Mouse (Mus musculus): Measurements from ENCODE around the gene Gm11541. TPM values are rescaled to one million over a fixed set of nuclear protein-coding genes. Genes with fewer than 3 reads are reported as not detected.

The Gm11541 gene
- total and polyA plus RNA-seq, 2 experiments from 2014 or later = 0.11 TPM; not detected in 1

DNA sequence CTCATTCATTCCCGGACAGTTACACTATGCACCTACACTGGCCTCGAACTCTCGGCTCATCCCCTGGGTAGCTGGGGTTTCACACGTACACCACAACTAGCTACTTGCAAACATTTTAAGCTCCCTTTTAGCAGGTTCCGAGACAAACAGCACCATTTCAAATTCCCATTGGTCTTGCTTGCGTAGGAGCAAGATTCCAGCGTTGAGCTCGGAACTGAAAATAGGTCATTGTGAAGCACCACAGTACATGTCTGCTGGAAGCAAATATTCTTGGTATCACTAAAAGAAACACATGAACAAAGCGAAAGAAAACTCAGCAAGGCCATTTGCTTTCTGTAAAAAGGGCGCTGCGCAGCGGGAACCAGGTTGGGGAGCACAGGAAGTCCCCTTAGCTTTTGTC, 26.9 kb upstream of the Gm11541 start:
- Histone ChIP-seq H3K27me3 (ENCODE audit: control insufficient read depth, insufficient read depth, low read length) (no peaks in the 10 kb centered on the region), H3K9ac (replicated peaks; ENCODE audit: low read depth, low read length) (no peak overlapping the region), H3K9me3 (replicated peaks; ENCODE audit: control insufficient read depth, low read length) (no peaks in the 10 kb centered on the region), H3K4me1 (ENCODE audit: control insufficient read depth, insufficient read depth) (no peaks in the 10 kb centered on the region), H3K4me2 (ENCODE audit: low read depth, low read length) (no peak overlapping the region), H3K27ac (ENCODE audit: low read depth) (no peak overlapping the region), H3K36me3 (replicated peaks; ENCODE audit: control insufficient read depth, insufficient read depth, low read length) (no peaks in the 10 kb centered on the region), H3K4me3 (ENCODE audit: low read depth, low read length) (no peak overlapping the region)
- WGBS = 77% methylated on average over 12 of the region's 12 CpGs
- TF ChIP-seq EP300 (IDR thresholded peaks at IDR 0.05; ENCODE audit: low read depth) (no peak), CTCF (IDR thresholded peaks at IDR 0.05; ENCODE audit: low read depth) (no peak)
- ATAC-seq (ENCODE audit: insufficient read depth, low read depth) (no peak), DNase-seq (ENCODE audit: low spot score) (no peak)

DNA sequence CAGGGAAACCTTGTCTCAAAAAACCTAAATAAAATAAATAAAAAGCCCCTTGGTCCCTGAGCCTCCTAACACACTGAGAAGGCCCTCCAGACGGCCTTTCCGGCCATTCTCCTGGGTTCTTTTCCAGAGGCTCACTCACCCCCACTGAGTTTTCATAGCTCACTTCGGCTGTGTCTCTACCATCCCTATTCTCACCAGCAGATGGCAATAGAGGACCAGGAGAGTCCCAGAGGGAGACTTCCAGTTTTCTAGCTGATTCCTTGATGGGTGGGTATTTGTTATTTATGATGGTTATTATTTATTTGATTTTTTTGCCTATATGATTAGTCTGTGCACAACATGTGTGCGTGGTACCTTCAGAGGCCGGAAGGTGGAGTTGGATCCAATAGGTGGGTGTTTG, 26.0 kb upstream of the Gm11541 start:
- Histone ChIP-seq H3K27me3 (ENCODE audit: control insufficient read depth, insufficient read depth, low read length) (no peaks in the 10 kb centered on the region), H3K4me3 (ENCODE audit: low read depth, low read length) (no peak overlapping the region), H3K4me2 (ENCODE audit: low read depth, low read length) (no peak overlapping the region), H3K9me3 (replicated peaks; ENCODE audit: control insufficient read depth, low read length) (no peaks in the 10 kb centered on the region), H3K9ac (replicated peaks; ENCODE audit: low read depth, low read length) (no peak overlapping the region), H3K36me3 (replicated peaks; ENCODE audit: control insufficient read depth, insufficient read depth, low read length) (no peaks in the 10 kb centered on the region), H3K27ac (ENCODE audit: low read depth) (no peak overlapping the region), H3K4me1 (ENCODE audit: control insufficient read depth, insufficient read depth) (no peaks in the 10 kb centered on the region)
- DNase-seq (ENCODE audit: low spot score) (peak; percentile 45), ATAC-seq (ENCODE audit: insufficient read depth, low read depth) (no peak; the same call in 1 of the 2 replicates)
- TF ChIP-seq EP300 (IDR thresholded peaks at IDR 0.05; ENCODE audit: low read depth) (no peak), CTCF (IDR thresholded peaks at IDR 0.05; ENCODE audit: low read depth) (peak; percentile 89)
- 19% methylated on average over 5 of the region's 5 CpGs for WGBS

DNA sequence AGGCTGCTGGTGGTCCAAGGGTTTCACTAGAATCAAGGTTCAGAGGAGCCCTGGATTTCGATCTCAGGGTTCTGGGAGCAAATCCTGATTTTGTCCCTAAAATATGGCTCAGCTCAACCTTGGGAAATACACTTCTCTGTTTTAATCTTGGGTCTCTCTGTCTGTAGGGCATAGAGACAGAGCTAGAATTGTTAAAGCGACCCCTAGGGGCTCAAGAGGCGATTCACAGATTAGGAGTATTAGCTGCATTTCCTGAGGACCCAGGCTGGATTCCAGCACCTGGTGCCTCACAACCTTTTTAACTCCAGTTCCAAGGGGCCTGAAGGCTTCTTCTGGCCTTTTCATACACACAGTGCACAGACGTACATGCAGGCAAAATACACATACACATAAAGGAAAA, 25.3 kb upstream of the Gm11541 start:
- 24% methylated on average over 4 of the region's 4 CpGs for WGBS
- Histone ChIP-seq H3K36me3 (replicated peaks; ENCODE audit: control insufficient read depth, insufficient read depth, low read length) (no peaks in the 10 kb centered on the region), H3K4me1 (ENCODE audit: control insufficient read depth, insufficient read depth) (no peaks in the 10 kb centered on the region), H3K4me3 (ENCODE audit: low read depth, low read length) (no peak overlapping the region), H3K27ac (ENCODE audit: low read depth) (no peak overlapping the region), H3K9me3 (replicated peaks; ENCODE audit: control insufficient read depth, low read length) (no peaks in the 10 kb centered on the region), H3K9ac (replicated peaks; ENCODE audit: low read depth, low read length) (no peak overlapping the region), H3K4me2 (ENCODE audit: low read depth, low read length) (no peak overlapping the region), H3K27me3 (ENCODE audit: control insufficient read depth, insufficient read depth, low read length) (no peaks in the 10 kb centered on the region)
- TF ChIP-seq CTCF (IDR thresholded peaks at IDR 0.05; ENCODE audit: low read depth) = 0 out of 2 replicates have a peak, but pooled peaks have one; percentile 2
- no peak for TF ChIP-seq EP300 (IDR thresholded peaks at IDR 0.05; ENCODE audit: low read depth)
- DNase-seq (ENCODE audit: low spot score) = no peak
- ATAC-seq (ENCODE audit: insufficient read depth, low read depth) = no peak

DNA sequence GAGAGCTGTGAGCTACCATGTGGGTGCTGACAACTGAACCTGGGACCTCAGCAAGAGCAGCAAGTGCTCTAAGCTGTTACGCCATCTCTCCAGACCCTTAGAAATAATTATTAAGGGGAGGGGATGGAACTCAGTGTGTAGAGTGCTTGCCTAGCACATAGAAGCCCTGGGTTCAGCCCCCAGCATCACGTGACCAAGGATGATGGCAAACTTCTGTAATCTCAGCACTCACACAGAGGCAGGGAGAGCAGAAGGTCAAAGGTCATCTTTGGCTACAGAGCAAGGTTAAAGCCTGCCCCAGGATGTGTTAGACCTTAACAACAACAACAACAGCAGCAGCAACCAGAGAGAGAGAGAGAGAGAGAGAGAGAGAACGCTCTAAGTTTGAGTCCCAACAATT, 24.2 kb upstream of the Gm11541 start:
- no peaks in the 10 kb centered on the region for H3K9me3 ChIP-seq (replicated peaks; ENCODE audit: control insufficient read depth, low read length)
- WGBS = 82% methylated on average over 3 of the region's 3 CpGs
- no peak overlapping the region for H3K27ac ChIP-seq (ENCODE audit: low read depth)
- TF ChIP-seq EP300 (IDR thresholded peaks at IDR 0.05; ENCODE audit: low read depth) = no peak
- no peak for TF ChIP-seq CTCF (IDR thresholded peaks at IDR 0.05; ENCODE audit: low read depth)
- no peaks in the 10 kb centered on the region for H3K27me3 ChIP-seq (ENCODE audit: control insufficient read depth, insufficient read depth, low read length)
- no peaks in the 10 kb centered on the region for H3K36me3 ChIP-seq (replicated peaks; ENCODE audit: control insufficient read depth, insufficient read depth, low read length)
- DNase-seq (ENCODE audit: low spot score) (no peak), ATAC-seq (ENCODE audit: insufficient read depth, low read depth) (no peak)
- H3K9ac ChIP-seq (replicated peaks; ENCODE audit: low read depth, low read length) = no peak overlapping the region
- H3K4me1 ChIP-seq (ENCODE audit: control insufficient read depth, insufficient read depth) = no peaks in the 10 kb centered on the region
- H3K4me2 ChIP-seq (ENCODE audit: low read depth, low read length) = no peak overlapping the region
- no peak overlapping the region for H3K4me3 ChIP-seq (ENCODE audit: low read depth, low read length)

DNA sequence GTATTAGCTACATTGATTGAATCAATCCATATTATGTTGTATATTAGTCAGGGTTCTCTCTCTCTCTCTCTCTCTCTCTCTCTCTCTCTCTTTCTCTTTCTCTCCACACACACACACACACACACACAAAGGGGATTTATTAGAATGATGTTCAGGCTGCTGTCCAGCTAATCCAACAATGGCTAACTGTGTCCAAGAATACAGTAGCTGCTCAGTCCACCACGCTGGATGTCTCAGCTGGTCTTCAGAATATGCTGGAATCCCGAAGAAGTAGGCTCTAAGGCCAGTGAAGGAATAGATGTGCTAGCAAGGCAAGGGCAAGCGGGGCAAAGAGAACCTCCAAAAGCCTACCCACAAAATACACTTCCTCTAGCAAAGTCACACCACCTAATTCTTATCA, 23.0 kb upstream of the Gm11541 start:
- TF ChIP-seq EP300 (IDR thresholded peaks at IDR 0.05; ENCODE audit: low read depth) = no peak
- no peak for TF ChIP-seq CTCF (IDR thresholded peaks at IDR 0.05; ENCODE audit: low read depth)
- Histone ChIP-seq H3K9ac (replicated peaks; ENCODE audit: low read depth, low read length) (no peak overlapping the region), H3K4me1 (ENCODE audit: control insufficient read depth, insufficient read depth) (no peaks in the 10 kb centered on the region), H3K27ac (ENCODE audit: low read depth) (no peak overlapping the region), H3K9me3 (replicated peaks; ENCODE audit: control insufficient read depth, low read length) (no peaks in the 10 kb centered on the region), H3K36me3 (replicated peaks; ENCODE audit: control insufficient read depth, insufficient read depth, low read length) (no peaks in the 10 kb centered on the region), H3K4me2 (ENCODE audit: low read depth, low read length) (no peak overlapping the region), H3K4me3 (ENCODE audit: low read depth, low read length) (no peak overlapping the region), H3K27me3 (ENCODE audit: control insufficient read depth, insufficient read depth, low read length) (no peaks in the 10 kb centered on the region)
- WGBS = 75% methylated on average over 3 of the region's 3 CpGs
- ATAC-seq (ENCODE audit: insufficient read depth, low read depth) = no peak
- DNase-seq (ENCODE audit: low spot score) = no peak

DNA sequence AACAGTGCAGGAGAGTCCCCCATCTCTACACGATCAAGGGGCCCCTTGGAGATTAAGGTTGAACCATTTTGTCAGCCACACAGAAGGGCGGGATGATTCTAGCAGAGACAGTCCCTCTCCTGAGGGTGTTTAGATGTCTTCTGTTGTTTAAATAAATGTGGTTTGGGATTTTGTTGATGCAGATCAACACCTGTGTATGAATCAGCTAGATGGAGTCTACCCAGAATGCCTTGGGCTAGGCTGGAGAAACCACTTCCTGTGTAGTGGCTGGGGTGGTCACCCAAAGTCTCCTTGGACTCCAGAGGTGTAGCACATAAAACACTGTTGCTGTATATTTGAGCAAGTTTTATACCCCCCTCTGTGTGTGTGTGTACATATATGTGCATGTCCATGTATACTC, 14.9 kb upstream of the Gm11541 start:
- Histone ChIP-seq H3K9ac (replicated peaks; ENCODE audit: low read depth, low read length) (no peak overlapping the region), H3K9me3 (replicated peaks; ENCODE audit: control insufficient read depth, low read length) (no peaks in the 10 kb centered on the region), H3K4me1 (ENCODE audit: control insufficient read depth, insufficient read depth) (peaks cover 13% of the 10 kb centered on the region; the same call in 1 of the 2 replicates), H3K27me3 (ENCODE audit: control insufficient read depth, insufficient read depth, low read length) (no peaks in the 10 kb centered on the region), H3K36me3 (replicated peaks; ENCODE audit: control insufficient read depth, insufficient read depth, low read length) (no peaks in the 10 kb centered on the region), H3K27ac (ENCODE audit: low read depth) (peak overlapping the region; percentile 12; the same call in 1 of the 2 replicates), H3K4me2 (ENCODE audit: low read depth, low read length) (no peak overlapping the region), H3K4me3 (ENCODE audit: low read depth, low read length) (no peak overlapping the region)
- DNase-seq (ENCODE audit: low spot score) (no peak), ATAC-seq (ENCODE audit: insufficient read depth, low read depth) (no peak)
- 80% methylated on average over 2 of the region's 2 CpGs for WGBS
- TF ChIP-seq EP300 (IDR thresholded peaks at IDR 0.05; ENCODE audit: low read depth) (no peak), CTCF (IDR thresholded peaks at IDR 0.05; ENCODE audit: low read depth) (no peak)

Measured in heart, postnatal 0 days (tissue).